Mouse (Mus musculus) forebrain, postnatal 0 days (tissue): ENCODE measurements around the gene Gal3st3. TPM values are rescaled to one million over a fixed set of nuclear protein-coding genes. Genes with fewer than 3 reads are reported as not detected.

ENCODE experiments used
- ATAC-seq: fragments of 200-750 bp; cut with Nextera tagmentation; 2 replicates; pipeline ENCODE4 v1.8.0; 2017; ENCODE audit warnings: mild to moderate bottlenecking, moderate library complexity
- DNase-seq: peaks from one replicate; pipeline ENCODE4 v3.0.0-alpha.2; 2015
- H3K27ac ChIP-seq: fragments of 300-500 bp; sonication (generic); 2 replicates; pipeline ENCODE4 v1.5.1; 2014; ENCODE audit warnings: low read depth, mild to moderate bottlenecking, antibody characterized with exemption, low read length, moderate library complexity, mixed read lengths
- H3K27me3 ChIP-seq: fragments of 300-500 bp; sonication (generic); 2 replicates; pipeline ENCODE4 v1.6.1; 2014; ENCODE audit warnings: mild to moderate bottlenecking, low read length, mixed read lengths; ENCODE audit not compliant: insufficient read depth
- H3K36me3 ChIP-seq: fragments of 300-500 bp; sonication (generic); 2 replicates; pipeline ENCODE4 v1.6.1; 2014; ENCODE audit warnings: mild to moderate bottlenecking, moderate library complexity; ENCODE audit not compliant: insufficient read depth
- H3K4me1 ChIP-seq: fragments of 300-500 bp; sonication (generic); 2 replicates; pipeline ENCODE4 v1.6.1; 2014; ENCODE audit warnings: antibody characterized with exemption; ENCODE audit not compliant: insufficient read depth
- H3K4me2 ChIP-seq: fragments of 300-500 bp; sonication (generic); 2 replicates; pipeline ENCODE4 v1.6.1; 2014; ENCODE audit warnings: low read depth, mild to moderate bottlenecking, moderate library complexity
- H3K4me3 ChIP-seq: fragments of 300-500 bp; sonication (generic); 2 replicates; pipeline ENCODE4 v1.5.1; 2014; ENCODE audit warnings: low read depth, low read length, mixed read lengths
- H3K9ac ChIP-seq: fragments of 300-500 bp; sonication (generic); 2 replicates; pipeline ENCODE4 v1.6.1; 2014; ENCODE audit warnings: mild to moderate bottlenecking
- H3K9me3 ChIP-seq: fragments of 300-500 bp; sonication (generic); 2 replicates; pipeline ENCODE4 v1.6.1; 2016; ENCODE audit warnings: low read length
- CTCF ChIP-seq: sonication (generic); IDR thresholded peaks from 2 replicates; pipeline ENCODE4 v1.5.1; 2016; ENCODE audit warnings: antibody characterized with exemption, control low read depth, low read depth
- WGBS: fragments of 180-500 bp; shearing (Covaris S2); extraction: QIAGEN DNeasy Blood & Tissue Kit; methylation state at CpG from one replicate; pipeline ENCODE4 v1.1.7; 2014; 5-methylcytosine and 5-hydroxymethylcytosine counted together
- polyA plus RNA-seq: library from polyadenylated mRNA; unstranded; fragments of >200 nt; fragmentation: Nextera tagmentation; extraction: Ambion mirVana; gene quantifications from 2 replicates; pipeline ENCODE4 v1.2.1, GENCODE M21; 2015
- total RNA-seq: library from RNA; depleted of rRNA; stranded (reverse); fragments of >200 nt; gene quantifications from 2 replicates; pipeline ENCODE4 v1.2.3, GENCODE M21; 2014; rRNA removed

The Gal3st3 gene
- total and polyA plus RNA-seq, 2 experiments from 2014 or later = 19.4 to 50.4 TPM

- H3K27ac ChIP-seq = no peak overlapping the region
- ATAC-seq (no peak), DNase-seq (no peak)
- H3K9me3 ChIP-seq = no peaks in the 10 kb centered on the region
- H3K4me1 ChIP-seq = no peaks in the 10 kb centered on the region
- H3K27me3 ChIP-seq = no peaks in the 10 kb centered on the region
- no peak for TF ChIP-seq CTCF
- no peak overlapping the region for H3K4me2 ChIP-seq
- no peak overlapping the region for H3K4me3 ChIP-seq
- H3K36me3 ChIP-seq = no peaks in the 10 kb centered on the region
- no CpG with 5 or more reads among the region's 1 CpGs for WGBS
- H3K9ac ChIP-seq = no peak overlapping the region
Measured at GRCm38 (mm10) chr19:5356080-5356479, 57.9 kb downstream of the Gal3st3 start.

Other genes with a start within 250 kb of the Gal3st3 start
- 3.0 and 9.8 TPM in 2 replicates for gene Rin1, start 247.8 kb upstream of the Gal3st3 start, total RNA-seq
- 1.7 and 2.4 TPM in 2 replicates for gene Rin1, start 247.8 kb upstream of the Gal3st3 start, polyA plus RNA-seq
- gene Cd248, start 230.3 kb upstream of the Gal3st3 start, total RNA-seq = 11.8 and 20.8 TPM in 2 replicates
- 16.3 and 18.1 TPM in 2 replicates for gene Cd248, start 230.3 kb upstream of the Gal3st3 start, polyA plus RNA-seq
- gene Tmem151a, start 212.8 kb upstream of the Gal3st3 start, total RNA-seq = 22.6 and 37.0 TPM in 2 replicates
- 40.6 and 46.2 TPM in 2 replicates for gene Tmem151a, start 212.8 kb upstream of the Gal3st3 start, polyA plus RNA-seq
- 44.6 and 54.9 TPM in 2 replicates for gene Yif1a, start 209.8 kb upstream of the Gal3st3 start, total RNA-seq
- 50.5 and 59.9 TPM in 2 replicates for gene Yif1a, start 209.8 kb upstream of the Gal3st3 start, polyA plus RNA-seq
- 567 and 663 TPM in 2 replicates for gene Cnih2, start 199.8 kb upstream of the Gal3st3 start, total RNA-seq
- 563 and 604 TPM in 2 replicates for gene Cnih2, start 199.8 kb upstream of the Gal3st3 start, polyA plus RNA-seq
- 219 and 231 TPM in 2 replicates for gene Rab1b, start 191.3 kb upstream of the Gal3st3 start, total RNA-seq
- gene Rab1b, start 191.3 kb upstream of the Gal3st3 start, polyA plus RNA-seq = 249 and 288 TPM in 2 replicates
- 138 and 146 TPM in 2 replicates for gene Klc2, start 179.8 kb upstream of the Gal3st3 start, total RNA-seq
- gene Klc2, start 179.8 kb upstream of the Gal3st3 start, polyA plus RNA-seq = 54.5 and 58.6 TPM in 2 replicates
- 54.5 and 84.6 TPM in 2 replicates for gene Pacs1, start 25.2 kb upstream of the Gal3st3 start, total RNA-seq
- gene Pacs1, start 25.2 kb upstream of the Gal3st3 start, polyA plus RNA-seq = 35.3 and 44.7 TPM in 2 replicates
- 226 and 261 TPM in 2 replicates for gene Sf3b2, start 2.9 kb upstream of the Gal3st3 start, total RNA-seq
- 310 and 345 TPM in 2 replicates for gene Sf3b2, start 2.9 kb upstream of the Gal3st3 start, polyA plus RNA-seq
- not detected in 2 replicates for gene Catsper1, start 37.4 kb downstream of the Gal3st3 start, total RNA-seq
- gene Catsper1, start 37.4 kb downstream of the Gal3st3 start, polyA plus RNA-seq = not detected in 2 replicates
- gene Cst6, start 51.2 kb downstream of the Gal3st3 start, total RNA-seq = 0.76 and 2.4 TPM in 2 replicates
- gene Cst6, start 51.2 kb downstream of the Gal3st3 start, polyA plus RNA-seq = 9.6 and 15.8 TPM in 2 replicates
- gene Eif1ad, start 68.4 kb downstream of the Gal3st3 start, total RNA-seq = 31.4 and 34.7 TPM in 2 replicates
- gene Eif1ad, start 68.4 kb downstream of the Gal3st3 start, polyA plus RNA-seq = 38.4 and 45.3 TPM in 2 replicates
- gene Banf1, start 68.8 kb downstream of the Gal3st3 start, total RNA-seq = 72.5 and 93.5 TPM in 2 replicates
- 379 and 481 TPM in 2 replicates for gene Banf1, start 68.8 kb downstream of the Gal3st3 start, polyA plus RNA-seq
- gene Sart1, start 90.4 kb downstream of the Gal3st3 start, total RNA-seq = 49.2 and 55.1 TPM in 2 replicates
- 38.8 and 53.5 TPM in 2 replicates for gene Sart1, start 90.4 kb downstream of the Gal3st3 start, polyA plus RNA-seq
- gene Tsga10ip, start 104.2 kb downstream of the Gal3st3 start, total RNA-seq = 0.43 TPM in 1 of 2 replicates, not detected in the other
- 0.08 and 0.13 TPM in 2 replicates for gene Tsga10ip, start 104.2 kb downstream of the Gal3st3 start, polyA plus RNA-seq
- gene Drap1, start 126.6 kb downstream of the Gal3st3 start, total RNA-seq = 171 and 202 TPM in 2 replicates
- gene Drap1, start 126.6 kb downstream of the Gal3st3 start, polyA plus RNA-seq = 353 and 391 TPM in 2 replicates
- 56.6 and 59.5 TPM in 2 replicates for gene AI837181, start 126.8 kb downstream of the Gal3st3 start, total RNA-seq
- gene AI837181, start 126.8 kb downstream of the Gal3st3 start, polyA plus RNA-seq = 72.5 and 72.7 TPM in 2 replicates
- 0.19 TPM in 1 of 2 replicates, not detected in the other for gene Fosl1, start 149.2 kb downstream of the Gal3st3 start, total RNA-seq
- gene Fosl1, start 149.2 kb downstream of the Gal3st3 start, polyA plus RNA-seq = not detected in 2 replicates
- 19.3 and 21.2 TPM in 2 replicates for gene Ccdc85b, start 159.6 kb downstream of the Gal3st3 start, total RNA-seq
- gene Ccdc85b, start 159.6 kb downstream of the Gal3st3 start, polyA plus RNA-seq = 15.3 and 16.2 TPM in 2 replicates
- 116 and 125 TPM in 2 replicates for gene Fibp, start 162.3 kb downstream of the Gal3st3 start, total RNA-seq
- gene Fibp, start 162.3 kb downstream of the Gal3st3 start, polyA plus RNA-seq = 175 and 180 TPM in 2 replicates
- gene Ctsw, start 170.2 kb downstream of the Gal3st3 start, total RNA-seq = 1.0 and 1.7 TPM in 2 replicates
- 2.3 and 2.5 TPM in 2 replicates for gene Ctsw, start 170.2 kb downstream of the Gal3st3 start, polyA plus RNA-seq
- gene Efemp2, start 175.6 kb downstream of the Gal3st3 start, total RNA-seq = 25.9 and 26.4 TPM in 2 replicates
- 27.2 and 35.0 TPM in 2 replicates for gene Efemp2, start 175.6 kb downstream of the Gal3st3 start, polyA plus RNA-seq
- gene Mus81, start 190.1 kb downstream of the Gal3st3 start, total RNA-seq = 51.5 and 54.8 TPM in 2 replicates
- gene Mus81, start 190.1 kb downstream of the Gal3st3 start, polyA plus RNA-seq = 29.4 and 32.6 TPM in 2 replicates
- 1,402 and 1,611 TPM in 2 replicates for gene Cfl1, start 192.1 kb downstream of the Gal3st3 start, total RNA-seq
- 4,218 and 4,770 TPM in 2 replicates for gene Cfl1, start 192.1 kb downstream of the Gal3st3 start, polyA plus RNA-seq
- gene 1700020D05Rik, start 205.5 kb downstream of the Gal3st3 start, total RNA-seq = 5.0 and 5.2 TPM in 2 replicates
- not detected in 2 replicates for gene 1700020D05Rik, start 205.5 kb downstream of the Gal3st3 start, polyA plus RNA-seq
- gene Snx32, start 212.2 kb downstream of the Gal3st3 start, total RNA-seq = 77.7 and 85.6 TPM in 2 replicates
- 64.1 and 68.1 TPM in 2 replicates for gene Snx32, start 212.2 kb downstream of the Gal3st3 start, polyA plus RNA-seq